Mouse (Mus musculus): ENCODE data around the gene Rcn1.

Rcn1 gene

DNA sequence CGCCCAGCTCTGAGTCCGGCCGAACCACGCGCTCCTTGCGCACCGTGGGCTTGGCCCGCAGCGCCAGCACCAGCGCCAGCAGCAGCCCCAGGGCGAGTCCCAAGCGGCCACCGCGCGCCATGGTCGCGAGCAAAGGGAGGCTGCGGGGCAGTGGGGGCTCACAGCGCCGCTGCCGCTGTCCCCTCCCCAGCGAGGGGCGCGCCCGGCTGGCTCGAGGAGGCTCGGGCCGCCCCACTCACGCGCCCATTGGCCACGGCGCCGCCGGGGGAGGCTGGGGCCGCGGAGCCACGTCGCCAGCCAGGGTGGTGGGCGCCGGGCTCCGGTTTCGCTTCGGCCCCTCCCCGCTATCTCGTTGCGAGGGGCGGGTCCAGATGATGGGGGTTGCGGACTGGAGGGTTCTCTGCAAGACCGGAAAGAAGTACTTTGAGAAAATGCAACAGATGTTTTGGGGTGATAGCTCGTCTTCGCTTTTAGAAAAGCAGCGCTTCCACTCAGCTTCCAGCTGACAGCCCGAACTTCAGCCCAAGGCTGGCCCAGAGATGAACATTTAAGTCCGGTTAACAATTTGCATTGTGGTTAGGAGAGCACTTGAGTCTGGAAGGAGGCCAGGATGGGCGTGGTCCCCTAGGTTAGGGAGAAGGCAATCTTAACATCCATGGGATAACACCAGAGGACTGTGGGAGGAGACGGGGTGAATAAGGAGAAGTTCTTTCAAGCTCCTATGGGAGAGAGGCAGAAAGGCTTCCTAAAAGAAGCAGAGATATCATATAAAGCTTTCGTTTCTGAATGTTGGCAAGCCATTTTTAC lies at the start of gene Rcn1:
TSS of gene Rcn1 (minus strand) at position 235 of the 807 bp plus-strand sequence.
- DNase-seq (ENCODE audit: low read depth, low spot score): peak; percentile 96

DNA sequence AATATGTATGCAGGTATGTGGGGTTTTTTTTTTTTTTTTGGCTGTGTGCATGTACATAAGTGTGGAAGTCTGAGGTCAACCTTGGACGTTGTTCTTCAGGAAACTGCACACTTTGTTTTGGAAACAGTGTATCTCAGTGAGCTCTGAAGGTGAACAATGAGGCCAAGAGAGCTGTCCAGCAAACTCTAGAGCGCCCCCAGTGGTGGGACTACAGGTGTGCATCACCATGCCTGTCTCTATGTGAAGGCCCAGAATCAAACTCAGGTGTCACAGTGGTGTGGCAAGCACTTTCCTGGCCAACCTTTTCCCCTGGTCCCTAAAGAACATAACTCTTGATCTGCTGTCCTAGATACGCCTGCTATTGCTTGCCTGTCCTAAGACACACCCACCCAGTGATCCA lies 45.0 kb upstream of the Rcn1 start:
- DNase-seq (ENCODE audit: low read depth, low spot score): peak; percentile 21

DNA sequence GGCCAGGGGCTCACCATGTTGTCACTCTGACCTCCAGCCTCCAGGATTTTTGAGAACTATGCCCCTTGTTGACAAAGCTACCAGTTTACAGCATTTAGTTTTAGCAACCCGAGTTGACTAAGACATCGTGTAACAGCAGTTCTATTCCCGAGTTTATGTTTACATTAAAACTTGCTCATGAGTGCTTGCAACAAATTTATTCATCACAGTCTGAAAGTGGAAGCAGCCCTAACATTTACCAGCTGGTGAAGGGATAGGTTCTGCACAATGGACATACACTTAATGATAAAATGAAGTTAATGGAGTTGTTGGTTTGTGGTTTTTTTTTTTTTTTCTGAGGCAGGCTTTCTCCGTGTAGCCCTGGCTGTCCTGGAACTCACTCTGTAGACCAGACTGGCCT lies 39.9 kb upstream of the Rcn1 start:
- DNase-seq (ENCODE audit: low read depth, low spot score): no peak

DNA sequence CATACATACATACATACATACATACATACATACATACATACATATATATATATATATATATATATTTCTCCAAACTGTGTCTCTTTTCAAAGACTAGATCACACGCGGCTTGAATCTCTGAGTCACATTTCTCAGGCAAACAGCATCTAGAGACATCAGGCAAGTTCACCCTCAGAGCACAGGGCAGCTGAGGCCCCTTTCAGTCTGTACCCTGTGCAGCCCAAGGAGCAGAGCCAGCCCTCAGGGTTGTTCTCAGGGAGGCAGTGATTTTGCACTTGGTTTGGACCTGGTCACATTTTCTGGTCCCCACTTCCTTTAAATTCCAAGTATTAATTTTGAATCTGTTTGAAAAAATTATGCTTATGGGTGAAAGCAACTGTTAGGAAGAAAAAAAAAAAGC lies 39.4 kb upstream of the Rcn1 start:
- no peak for DNase-seq (ENCODE audit: low read depth, low spot score)

DNA sequence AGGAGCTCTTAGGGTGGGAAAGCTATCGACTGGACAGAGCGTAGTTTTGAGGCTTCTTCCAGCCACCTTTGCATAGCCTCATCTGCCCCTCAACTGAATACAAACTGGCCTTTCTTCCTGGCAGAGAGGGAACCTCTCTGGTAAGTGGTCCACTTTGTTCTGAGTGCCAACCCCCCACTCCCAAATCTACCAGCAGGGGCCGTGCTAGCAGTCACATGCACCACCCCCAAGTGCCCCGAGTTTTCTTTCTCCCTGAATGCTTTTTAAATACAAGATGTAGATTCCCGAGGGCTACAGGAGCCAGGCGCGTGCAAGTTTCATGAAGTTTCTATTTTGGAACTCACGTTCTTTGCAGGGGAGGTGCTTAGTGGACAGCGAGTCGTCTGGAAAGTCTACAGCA lies 33.8 kb upstream of the Rcn1 start:
- no peak for DNase-seq (ENCODE audit: low read depth, low spot score)

DNA sequence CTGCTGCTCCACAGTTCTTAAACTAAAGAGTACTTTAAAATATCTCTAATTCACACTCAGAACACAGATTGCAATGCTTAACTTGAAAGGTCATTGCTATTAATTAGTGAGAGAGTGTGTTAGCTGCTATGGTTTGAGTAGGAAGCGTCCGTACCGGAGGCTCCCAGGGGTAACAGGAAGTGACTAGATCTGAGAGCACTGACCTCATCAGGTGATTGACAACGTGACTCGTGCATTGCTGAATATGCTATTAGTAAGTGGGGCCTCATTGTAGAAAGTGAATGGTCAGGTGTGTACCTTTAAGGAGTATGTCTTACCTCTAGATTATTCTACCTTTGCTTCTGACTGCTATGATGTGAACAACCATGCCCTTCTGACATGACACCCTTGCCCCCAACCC lies 31.3 kb upstream of the Rcn1 start:
- no peak for DNase-seq (ENCODE audit: low read depth, low spot score)

DNA sequence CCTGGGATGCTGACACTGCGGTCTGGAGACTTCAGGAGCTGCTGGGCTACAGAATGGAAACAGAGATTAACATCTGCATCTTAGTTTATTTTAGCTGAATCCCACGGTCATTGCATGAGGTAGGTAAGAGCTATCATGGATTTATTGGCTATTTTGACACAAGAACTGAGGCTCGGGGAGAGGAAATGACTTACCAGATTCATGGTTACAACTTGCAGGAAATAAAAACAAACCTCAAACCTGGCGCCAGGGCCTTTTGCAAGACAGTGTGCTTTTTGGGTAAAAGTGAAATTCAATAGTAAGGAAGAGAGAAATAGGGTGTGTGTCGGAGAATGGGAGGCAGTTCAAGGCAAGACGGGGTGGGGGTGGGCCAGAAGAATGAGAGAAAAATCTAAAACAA lies 30.8 kb upstream of the Rcn1 start:
- DNase-seq (ENCODE audit: low read depth, low spot score): no peak

DNA sequence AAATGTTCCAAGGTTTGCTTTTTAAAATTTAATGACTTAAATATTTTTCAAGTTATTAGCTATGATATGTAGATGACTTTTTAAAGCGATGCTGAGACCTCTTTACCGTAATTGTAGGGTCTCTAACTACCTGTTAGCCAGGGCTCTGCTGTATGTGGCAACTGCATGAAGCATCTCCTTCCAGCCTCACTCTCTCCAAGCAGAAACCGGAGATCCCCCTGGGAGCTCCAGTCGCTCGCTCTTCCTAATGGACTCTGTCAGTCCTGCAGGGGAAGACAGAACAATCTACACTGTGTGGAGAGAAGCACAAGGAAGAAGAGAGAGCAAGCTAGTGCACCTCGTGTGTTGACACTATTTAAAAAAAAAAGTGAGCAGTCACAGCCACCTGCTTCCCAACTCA lies 29.3 kb upstream of the Rcn1 start:
- DNase-seq (ENCODE audit: low read depth, low spot score): no peak

DNA sequence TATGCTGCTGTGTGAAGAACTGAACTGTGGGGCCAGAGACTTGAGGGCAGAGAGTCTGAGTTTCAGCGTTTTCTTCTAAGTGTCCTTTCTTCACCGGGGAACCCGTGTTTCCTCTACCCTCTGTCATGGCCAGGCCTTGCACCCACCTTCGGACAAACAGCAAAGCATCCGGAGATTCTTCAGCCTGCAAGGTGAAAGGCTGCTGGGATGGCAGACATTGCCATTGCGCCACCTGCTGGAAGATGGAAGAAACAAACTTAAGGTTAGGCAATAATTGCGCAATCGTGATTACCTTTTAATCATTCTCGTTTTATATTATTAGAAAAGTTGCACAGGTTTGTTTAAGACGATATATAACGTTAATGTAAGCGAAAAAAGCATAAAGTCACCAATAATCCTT lies 28.9 kb upstream of the Rcn1 start:
- DNase-seq (ENCODE audit: low read depth, low spot score): peak; percentile 83

DNA sequence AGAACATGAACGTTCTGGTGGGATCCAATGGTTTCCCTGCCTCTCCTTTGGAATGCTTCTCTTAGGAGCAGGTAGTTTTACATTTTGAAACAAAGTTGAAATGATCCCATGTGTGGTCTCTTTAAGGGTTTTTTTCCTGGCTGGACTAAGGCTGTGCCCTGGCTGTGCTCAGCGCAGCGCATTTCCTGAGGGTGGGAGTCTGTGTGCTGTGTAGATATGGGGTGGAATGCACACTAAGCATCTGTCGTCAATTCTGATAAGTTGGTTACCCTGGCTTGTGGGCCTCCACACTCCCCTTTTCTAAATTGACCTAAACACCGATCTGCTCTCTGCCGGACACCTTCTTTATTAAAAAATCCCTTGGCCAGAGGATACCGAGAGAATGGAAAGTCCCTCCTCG lies 28.3 kb upstream of the Rcn1 start:
- no peak for DNase-seq (ENCODE audit: low read depth, low spot score)

DNA sequence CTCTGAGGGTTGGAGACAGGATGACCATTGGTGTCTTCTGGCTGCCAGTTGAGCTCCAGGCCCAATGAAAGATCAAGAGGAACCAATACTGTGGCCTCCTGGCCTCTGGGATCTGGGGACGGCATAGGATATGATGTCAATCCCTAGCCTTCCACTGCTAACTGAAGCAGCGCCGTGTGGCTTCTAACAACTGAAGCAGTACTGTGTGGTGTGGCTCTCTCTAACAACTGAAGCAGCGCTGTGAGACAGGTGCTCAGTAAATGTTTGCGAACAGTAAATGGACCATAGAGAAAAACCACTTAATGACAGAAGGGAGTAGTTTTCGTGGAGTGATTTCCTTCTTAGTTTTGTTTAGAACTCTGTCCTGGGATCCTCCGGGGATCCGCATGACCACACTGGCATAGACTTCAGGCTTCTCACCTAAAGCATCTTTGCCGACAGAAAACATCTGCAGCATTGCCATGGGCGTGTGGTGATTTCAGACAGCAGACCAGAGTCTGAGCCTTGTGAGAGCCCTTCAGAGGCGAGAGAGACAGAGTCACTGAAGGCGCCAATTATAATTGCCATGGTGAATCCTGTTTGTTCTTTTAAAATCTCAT lies 19.6 kb upstream of the Rcn1 start:
- DNase-seq (ENCODE audit: low read depth, low spot score): no peak

DNA sequence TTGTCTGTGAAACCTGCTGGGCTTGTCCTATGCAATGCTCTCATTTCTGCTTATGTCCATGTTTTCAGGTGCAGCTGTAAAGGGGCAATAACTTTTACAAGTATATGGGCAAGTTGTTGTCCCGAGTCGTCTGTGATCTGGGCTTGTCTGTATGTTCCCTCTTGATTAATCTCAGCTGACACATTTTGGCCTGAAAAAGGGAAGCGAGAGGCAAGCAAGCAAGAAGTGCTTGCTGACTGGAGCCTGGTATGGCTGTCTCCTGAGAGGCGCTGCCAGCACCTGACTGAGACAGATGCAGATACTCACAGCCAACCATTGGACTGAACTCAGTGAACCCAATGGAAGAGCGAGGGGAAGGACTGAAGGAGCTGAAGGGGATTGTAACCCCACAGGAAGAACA lies 18.5 kb upstream of the Rcn1 start:
- DNase-seq (ENCODE audit: low read depth, low spot score): no peak

DNA sequence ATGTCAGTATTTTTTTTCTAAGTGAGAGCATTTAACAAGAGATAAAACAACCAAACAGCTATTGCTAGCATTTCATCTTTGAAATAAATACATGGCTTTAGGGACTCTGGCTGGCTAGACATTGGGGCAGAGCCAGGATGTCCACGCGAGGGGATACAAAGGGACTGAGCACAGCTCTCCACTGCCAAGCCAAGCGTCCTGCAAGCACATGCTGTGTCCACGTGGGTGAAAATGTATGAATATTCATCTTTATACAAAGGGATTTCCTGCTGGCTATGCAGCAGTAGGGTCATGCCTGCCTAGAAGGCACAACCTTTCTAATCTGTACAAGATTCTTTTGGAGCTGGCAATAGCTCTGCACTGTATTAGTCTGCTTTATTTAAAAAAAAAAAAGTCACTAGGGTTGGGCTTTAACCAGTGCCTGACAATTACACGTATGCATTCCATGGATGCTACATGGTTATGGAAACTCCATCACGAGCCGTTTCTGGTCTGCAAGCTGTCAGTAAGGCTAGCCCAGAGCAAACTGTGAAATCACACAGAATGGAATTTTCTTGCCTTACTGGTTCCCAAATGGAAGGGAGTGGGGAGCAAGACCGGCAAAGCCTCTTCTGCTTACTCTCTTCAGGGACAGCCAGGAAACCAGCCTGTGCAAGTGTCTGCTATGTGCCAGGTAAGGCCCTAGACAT lies 17.7 kb upstream of the Rcn1 start:
- DNase-seq (ENCODE audit: low read depth, low spot score): no peak

DNA sequence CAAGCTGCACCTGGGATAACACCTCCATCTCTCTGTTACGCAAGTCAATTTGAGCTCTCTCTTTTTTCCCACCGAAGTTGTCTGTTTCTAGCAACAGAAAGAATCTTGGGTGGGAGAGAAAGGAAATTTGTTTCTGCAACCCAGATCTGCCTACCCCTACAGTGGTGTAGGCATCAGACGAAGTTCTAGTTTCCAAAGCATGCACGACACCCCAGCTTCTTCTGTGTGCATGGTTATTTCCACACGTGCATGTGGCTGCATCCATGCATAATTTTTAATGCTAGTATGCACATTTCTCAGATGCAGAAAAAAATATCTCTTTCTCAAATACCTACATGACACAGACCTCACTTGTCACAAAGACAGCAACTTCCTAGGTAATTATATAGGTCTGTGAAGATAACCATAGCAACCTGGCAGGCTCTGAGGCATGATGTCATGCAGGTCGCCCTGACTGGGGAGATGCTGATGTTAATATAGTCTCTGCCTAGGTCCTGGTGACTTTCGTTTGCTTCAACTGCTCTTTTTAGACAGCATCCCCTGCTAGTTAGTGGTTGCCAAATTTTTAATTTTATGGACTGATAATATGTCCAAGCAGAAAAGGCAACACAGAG lies 17.0 kb upstream of the Rcn1 start:
- no peak for DNase-seq (ENCODE audit: low read depth, low spot score)

DNA sequence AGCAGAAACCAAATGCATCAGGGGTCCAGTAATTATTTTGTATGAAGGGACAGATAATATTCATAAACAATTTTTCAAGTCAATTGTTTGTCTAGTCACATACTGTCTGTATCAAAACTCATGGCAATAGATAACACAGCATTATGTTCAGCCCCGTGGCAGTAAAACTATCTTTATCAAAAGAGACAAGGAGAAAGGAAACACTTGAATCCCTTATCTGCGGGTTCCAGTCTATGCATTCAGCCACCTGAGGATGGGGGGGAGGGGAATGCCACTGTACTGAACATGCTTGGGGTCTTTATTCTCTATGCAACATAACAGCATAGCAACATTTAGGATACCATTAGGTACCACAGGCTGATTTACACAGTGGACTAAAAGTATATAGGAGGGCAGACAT lies 15.2 kb upstream of the Rcn1 start:
- no peak for DNase-seq (ENCODE audit: low read depth, low spot score)

DNA sequence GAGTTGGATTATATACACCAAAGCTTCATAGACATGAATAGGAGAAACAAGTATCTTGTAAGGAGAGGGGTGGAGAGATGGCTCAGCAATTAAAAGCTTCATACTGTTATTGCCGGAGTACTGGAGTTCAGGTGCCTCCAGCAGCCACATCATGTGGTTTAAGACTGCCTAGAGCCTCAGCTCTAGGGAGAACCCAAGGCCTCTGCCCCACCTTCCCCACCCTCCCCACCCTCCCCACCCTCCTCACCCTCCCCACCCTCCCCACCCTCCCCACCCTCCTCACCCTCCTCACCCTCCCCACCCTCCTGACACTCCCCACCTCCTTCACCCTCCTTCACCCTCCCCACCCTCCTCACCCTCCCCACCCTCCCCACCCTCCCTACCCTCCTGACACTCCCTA lies 10.1 kb upstream of the Rcn1 start:
- DNase-seq (ENCODE audit: low read depth, low spot score): no peak

DNA sequence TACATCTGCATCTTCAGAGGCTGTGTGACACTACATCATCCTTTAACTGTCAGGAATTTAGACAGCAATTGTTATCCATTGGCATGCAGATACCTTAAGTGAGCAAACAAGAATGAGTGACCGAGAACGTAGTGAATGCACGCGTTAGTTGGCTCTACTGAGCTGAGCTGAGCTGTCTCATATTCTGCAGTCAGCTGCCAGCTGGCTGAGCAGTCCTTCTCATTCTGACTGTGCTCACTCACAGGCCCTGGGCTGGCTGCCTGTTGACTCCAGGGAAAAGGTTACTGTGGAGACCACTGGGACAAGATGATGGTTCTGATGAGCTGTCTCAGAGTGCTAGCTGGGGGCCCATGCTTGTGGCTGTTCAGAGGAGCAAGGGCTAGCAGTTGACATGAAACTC lies 9.4 kb upstream of the Rcn1 start:
- DNase-seq (ENCODE audit: low read depth, low spot score): peak; percentile 45

DNA sequence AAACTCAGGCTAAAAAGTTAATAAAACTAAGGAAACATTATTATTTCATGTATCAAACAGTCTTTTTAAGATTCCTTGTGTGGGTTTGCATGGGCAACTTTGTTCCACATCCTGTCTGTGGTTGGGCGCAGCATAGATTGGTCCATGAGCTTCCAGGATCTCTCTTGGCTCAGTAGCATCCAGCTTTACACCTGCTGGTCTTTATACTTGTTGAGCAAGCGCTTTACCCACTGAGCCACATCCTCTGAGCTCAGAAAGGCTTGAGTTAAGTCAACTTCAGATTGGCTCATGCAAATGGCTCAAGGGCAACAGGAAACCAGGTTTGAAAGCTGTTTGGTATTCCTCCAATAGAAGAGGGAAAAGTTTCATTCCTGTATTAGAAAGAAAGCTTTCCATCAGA lies 3.1 kb upstream of the Rcn1 start:
- DNase-seq (ENCODE audit: low read depth, low spot score): no peak

DNA sequence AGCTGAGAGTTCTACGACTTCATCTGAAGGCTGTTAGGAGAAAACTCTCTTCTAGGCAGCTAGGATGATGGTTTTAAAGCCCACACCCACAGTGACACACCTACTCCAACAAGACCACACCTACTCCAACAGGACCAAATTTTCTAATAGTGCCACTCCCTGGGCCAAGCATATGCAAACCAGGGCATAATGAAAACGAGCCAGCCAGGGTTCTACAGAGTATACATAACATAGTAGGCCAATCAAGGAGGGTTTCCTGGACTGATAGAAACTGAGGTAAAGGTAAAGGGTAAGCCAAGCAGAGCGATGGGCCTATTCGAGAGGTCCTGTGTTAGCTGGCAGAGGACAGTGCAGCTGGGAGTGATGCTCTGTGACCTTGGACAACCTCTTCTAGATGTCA lies 1.4 kb upstream of the Rcn1 start:
- no peak for DNase-seq (ENCODE audit: low read depth, low spot score)

DNA sequence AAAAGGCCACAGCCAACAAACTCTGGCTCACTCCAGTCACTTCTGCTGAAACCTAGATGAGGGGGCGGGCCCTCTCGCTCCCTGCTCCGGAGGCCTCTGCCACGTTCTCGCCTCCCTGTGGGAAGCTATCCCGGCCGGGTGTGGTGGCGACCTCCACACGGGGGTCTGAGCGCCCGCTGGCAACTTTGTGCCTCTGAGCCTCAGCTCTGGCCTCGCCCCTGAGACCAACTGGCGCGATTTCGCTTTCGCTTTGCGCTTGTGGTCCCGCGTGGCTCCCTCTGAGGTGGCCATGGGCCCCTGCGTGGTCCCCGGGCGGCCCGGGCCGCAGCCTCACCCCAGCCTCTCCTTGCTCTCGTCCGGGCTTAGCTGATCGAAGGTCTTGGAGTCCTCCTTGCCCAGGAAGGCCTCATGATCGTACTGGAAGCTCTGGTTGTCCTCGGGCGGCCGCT lies 459 bp downstream of the Rcn1 start:
- DNase-seq (ENCODE audit: low read depth, low spot score): peak; percentile 69

DNA sequence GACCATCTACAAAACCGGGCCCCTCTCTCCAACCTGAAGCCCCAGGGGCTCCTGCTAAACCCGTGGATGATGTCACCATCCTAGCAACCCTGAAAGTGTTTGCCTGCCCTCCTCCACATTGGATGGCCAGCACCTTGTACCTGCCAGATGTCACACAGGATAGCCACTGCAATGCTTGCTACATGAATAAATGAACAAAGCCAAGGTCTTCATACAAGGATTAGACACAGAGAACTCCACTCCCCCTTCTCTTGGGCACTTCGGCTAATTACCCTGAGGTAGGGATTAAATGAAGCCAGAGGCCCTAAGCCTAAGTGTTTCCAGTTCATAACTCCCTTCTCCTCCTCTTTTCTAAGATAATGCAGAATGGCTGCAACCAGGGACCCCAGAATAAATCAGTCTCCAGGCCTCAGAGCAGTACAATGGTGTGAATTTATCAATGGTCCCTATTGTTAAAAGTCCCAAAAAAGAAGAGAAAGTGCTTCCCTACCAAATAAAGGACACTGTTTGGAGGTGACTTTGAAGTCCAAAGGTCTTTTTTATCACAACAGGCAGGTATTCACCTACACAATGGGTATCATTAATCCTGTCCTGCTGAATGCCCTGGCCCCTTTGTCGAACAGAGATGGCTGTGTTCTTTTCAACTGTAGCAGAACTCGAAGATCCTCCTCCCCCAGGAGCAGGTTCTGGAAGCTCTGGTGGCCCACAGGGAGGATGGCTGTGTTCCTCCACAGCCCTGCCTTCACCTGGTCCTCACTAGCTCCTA lies 1.5 kb downstream of the Rcn1 start:
- peak; percentile 8 for DNase-seq (ENCODE audit: low read depth, low spot score)

DNA sequence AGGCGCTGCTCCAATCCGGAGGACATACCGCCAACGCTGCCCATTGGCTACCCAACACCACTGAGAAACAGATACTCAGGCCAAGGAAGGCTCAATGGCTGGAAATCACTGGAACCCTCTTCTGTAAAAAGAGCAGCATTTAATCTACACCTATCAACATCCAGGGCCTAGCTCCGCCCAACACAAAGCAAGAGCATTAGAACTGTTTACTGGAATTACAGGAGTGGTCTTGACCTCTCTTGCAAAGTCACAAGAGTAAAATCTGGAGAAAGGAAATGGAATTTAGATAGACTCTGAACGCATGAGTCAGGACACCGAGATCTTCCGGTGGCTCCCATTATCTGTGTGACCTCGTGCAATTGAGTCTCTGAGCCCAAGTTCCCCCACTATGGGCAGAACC lies 3.1 kb downstream of the Rcn1 start:
- DNase-seq (ENCODE audit: low read depth, low spot score): no peak
